In genomic region chr5:5414835-5415234, GRCm38 (mm10) we compare ENCODE assay signal across 16 mouse cellular contexts.
"Had no signal": no experiment of that assay in that cellular context is flagged by ENCODE, and none has a peak within 500 bp of the region (broad histone marks: within the 10 kb centered on the region; RNA-seq: fewer than 3 reads in every experiment).

No protein-coding gene starts in this region.

- H3K4me1 ChIP-seq: kidney, embryonic 15.5 days; limb, embryonic 12.5 days; liver, embryonic 13.5 days; midbrain, embryonic 15.5 days; neural tube, embryonic 13.5 days had no signal

- H3K4me2 ChIP-seq: kidney, embryonic 15.5 days; limb, embryonic 12.5 days; liver, embryonic 13.5 days; midbrain, embryonic 11.5 days; midbrain, embryonic 15.5 days; neural tube, embryonic 13.5 days had no signal

- H3K36me3 ChIP-seq: kidney, embryonic 15.5 days; limb, embryonic 12.5 days; liver, embryonic 13.5 days; midbrain, embryonic 15.5 days; neural tube, embryonic 13.5 days had no signal

- H3K9me3 ChIP-seq: kidney, embryonic 15.5 days; limb, embryonic 12.5 days; liver, embryonic 13.5 days; megakaryocyte, embryonic 14.5 days; midbrain, embryonic 15.5 days; neural tube, embryonic 13.5 days had no signal

- H3K4me3 ChIP-seq: kidney, embryonic 15.5 days; limb, embryonic 12.5 days; liver, embryonic 13.5 days; megakaryocyte, embryonic 14.5 days; midbrain, embryonic 15.5 days; neural tube, embryonic 13.5 days had no signal

- H3K27me3 ChIP-seq: kidney, embryonic 15.5 days; limb, embryonic 12.5 days; liver, embryonic 13.5 days; megakaryocyte, embryonic 14.5 days; midbrain, embryonic 15.5 days; neural tube, embryonic 13.5 days had no signal

- H3K9ac ChIP-seq: kidney, embryonic 15.5 days; limb, embryonic 12.5 days; liver, embryonic 13.5 days; liver, postnatal 0 days; midbrain, embryonic 15.5 days; neural tube, embryonic 13.5 days had no signal

- DNase-seq: kidney, adult 2 months; kidney, postnatal 25 days; liver; liver, embryonic 13.5 days; liver, postnatal 0 days; retina, postnatal 1 day; right cerebral cortex, postnatal 4 days; spleen, adult 18-20 months; thymus, adult 18-20 months; thymus, postnatal 14 days had no signal

- H3K27ac ChIP-seq: kidney, embryonic 15.5 days; limb, embryonic 12.5 days; liver, embryonic 13.5 days; midbrain, embryonic 15.5 days; neural tube, embryonic 13.5 days had no signal

- ATAC-seq: liver, postnatal 0 days; midbrain, embryonic 15.5 days had no signal
